Mouse (Mus musculus) B cell, adult 2 months (primary cell): ENCODE data around the gene Ube2d2b.

Source experiments
- DNase-seq, 2 experiments: peaks; one replicate each; pipeline ENCODE4 v3.0.0; 2022

Ube2d2b gene

GRCm38 (mm10) chr5:107829998-107830560 lies at the start of gene Ube2d2b:
TSS of gene Ube2d2b (plus strand) at chr5:107830099.
- no peak for DNase-seq

GRCm38 (mm10) chr5:107782360-107782759 lies 47.5 kb upstream of the Ube2d2b start:
- DNase-seq, result no peak

- no peak for DNase-seq
These were observed 42.0 kb upstream of the Ube2d2b start for GRCm38 (mm10) chr5:107787682-107788443.

- peak; percentile 14 to 20 for DNase-seq
These were observed 40.4 kb upstream of the Ube2d2b start for GRCm38 (mm10) chr5:107789492-107789891.

- no peak for DNase-seq
These were observed 37.9 kb upstream of the Ube2d2b start for GRCm38 (mm10) chr5:107791966-107792365.

GRCm38 (mm10) chr5:107792516-107792915 lies 37.4 kb upstream of the Ube2d2b start:
- DNase-seq, result no peak

GRCm38 (mm10) chr5:107793258-107793657 lies 36.6 kb upstream of the Ube2d2b start:
- no peak for DNase-seq

GRCm38 (mm10) chr5:107793927-107794326 lies 36.0 kb upstream of the Ube2d2b start:
- DNase-seq, result peak in 1 of 2 experiments; percentile 5

GRCm38 (mm10) chr5:107798290-107798689 lies 31.6 kb upstream of the Ube2d2b start:
- no peak for DNase-seq

GRCm38 (mm10) chr5:107801234-107801633 lies 28.7 kb upstream of the Ube2d2b start:
- DNase-seq, result no peak

GRCm38 (mm10) chr5:107802621-107803020 lies 27.3 kb upstream of the Ube2d2b start:
- no peak for DNase-seq

- DNase-seq, result no peak
These were observed 22.4 kb upstream of the Ube2d2b start for GRCm38 (mm10) chr5:107807496-107807895.

GRCm38 (mm10) chr5:107814651-107815050 lies 15.2 kb upstream of the Ube2d2b start:
- no peak for DNase-seq

GRCm38 (mm10) chr5:107822521-107822920 lies 7.4 kb upstream of the Ube2d2b start:
- no peak for DNase-seq

- no peak for DNase-seq
These were observed 1.5 kb downstream of the Ube2d2b start for GRCm38 (mm10) chr5:107831351-107831750.

- DNase-seq, result no peak
These were observed 4.4 kb downstream of the Ube2d2b start for GRCm38 (mm10) chr5:107834287-107834686.

GRCm38 (mm10) chr5:107838891-107839644 lies 9.2 kb downstream of the Ube2d2b start:
- DNase-seq, result no peak

GRCm38 (mm10) chr5:107840549-107841238 lies 10.8 kb downstream of the Ube2d2b start:
- DNase-seq, result no peak

GRCm38 (mm10) chr5:107847349-107847748 lies 17.4 kb downstream of the Ube2d2b start:
- no peak for DNase-seq

- no peak for DNase-seq
These were observed 17.9 kb downstream of the Ube2d2b start for GRCm38 (mm10) chr5:107847817-107848216.

GRCm38 (mm10) chr5:107848964-107849363 lies 19.1 kb downstream of the Ube2d2b start:
- DNase-seq, result no peak

GRCm38 (mm10) chr5:107853807-107854206 lies 23.9 kb downstream of the Ube2d2b start:
- no peak for DNase-seq

GRCm38 (mm10) chr5:107854556-107854955 lies 24.7 kb downstream of the Ube2d2b start:
- no peak for DNase-seq
